Mouse (Mus musculus) neural tube, embryonic 14.5 days (tissue): Measurements from ENCODE around the gene Susd3. TPM values are rescaled to one million over a fixed set of nuclear protein-coding genes. Genes with fewer than 3 reads are reported as not detected.

Experiments
- ATAC-seq: fragments of 200-750 bp; cut with Nextera tagmentation; 2 replicates; pipeline ENCODE4 v1.8.0; 2017; ENCODE audit warnings: low read depth, mild to moderate bottlenecking, moderate TSS enrichment, moderate library complexity
- H3K27ac ChIP-seq: fragments of 300-500 bp; sonication (generic); 2 replicates; pipeline ENCODE4 v1.5.1; 2014; ENCODE audit warnings: low read depth, mild to moderate bottlenecking, control low read depth, low read length, moderate library complexity, mixed read lengths
- H3K27me3 ChIP-seq: fragments of 300-500 bp; sonication (generic); 2 replicates; pipeline ENCODE4 v1.6.1; 2014; ENCODE audit warnings: low read length; ENCODE audit not compliant: control insufficient read depth, insufficient read depth
- H3K36me3 ChIP-seq: fragments of 300-500 bp; sonication (generic); 2 replicates; pipeline ENCODE4 v1.6.1; 2014; ENCODE audit warnings: low read length, mixed read lengths; ENCODE audit not compliant: control insufficient read depth, insufficient read depth
- H3K4me1 ChIP-seq: fragments of 300-500 bp; sonication (generic); 2 replicates; pipeline ENCODE4 v1.6.1; 2014; ENCODE audit warnings: low read length; ENCODE audit not compliant: control insufficient read depth, insufficient read depth
- H3K4me2 ChIP-seq: fragments of 300-500 bp; sonication (generic); 2 replicates; pipeline ENCODE4 v1.6.1; 2014; ENCODE audit warnings: mild to moderate bottlenecking, low read depth, low read length, control low read depth
- H3K4me3 ChIP-seq: fragments of 300-500 bp; sonication (generic); 2 replicates; pipeline ENCODE4 v1.5.1; 2014; ENCODE audit warnings: low read depth, low read length, control low read depth, mixed read lengths
- H3K9ac ChIP-seq: fragments of 300-500 bp; sonication (generic); replicated peaks from 2 replicates; pipeline ENCODE4 v1.6.1; 2014; ENCODE audit warnings: low read depth, mild to moderate bottlenecking, control low read depth, low read length, mixed read lengths
- H3K9me3 ChIP-seq: fragments of 300-500 bp; sonication (generic); 2 replicates; pipeline ENCODE4 v1.6.1; 2016; ENCODE audit warnings: low read length; ENCODE audit not compliant: control insufficient read depth
- WGBS: fragments of 180-500 bp; shearing (Covaris S2); extraction: QIAGEN DNeasy Blood & Tissue Kit; methylation state at CpG from one replicate; pipeline ENCODE4 v1.1.7; 2014; 5-methylcytosine and 5-hydroxymethylcytosine counted together
- polyA plus RNA-seq: library from polyadenylated mRNA; unstranded; fragments of >200 nt; fragmentation: Nextera tagmentation; extraction: Ambion mirVana; gene quantifications from 2 replicates; pipeline ENCODE4 v1.2.1, GENCODE M21; 2014

Susd3 gene
- polyA plus RNA-seq, 1 experiment from 2014 or later, result 0.56 TPM

GRCm38 (mm10) chr13:49238737-49239136 is 9.8 kb downstream of the Susd3 start:
- no peak overlapping the region for H3K9ac ChIP-seq
- H3K4me3 ChIP-seq, result no peak overlapping the region
- WGBS, result 94% methylated on average over 8 of the region's 8 CpGs
- H3K36me3 ChIP-seq, result no peaks in the 10 kb centered on the region
- H3K9me3 ChIP-seq, result no peaks in the 10 kb centered on the region
- H3K4me1 ChIP-seq, result no peaks in the 10 kb centered on the region
- no peak overlapping the region for H3K4me2 ChIP-seq
- no peak overlapping the region for H3K27ac ChIP-seq
- no peaks in the 10 kb centered on the region for H3K27me3 ChIP-seq
- no peak for ATAC-seq

DNA sequence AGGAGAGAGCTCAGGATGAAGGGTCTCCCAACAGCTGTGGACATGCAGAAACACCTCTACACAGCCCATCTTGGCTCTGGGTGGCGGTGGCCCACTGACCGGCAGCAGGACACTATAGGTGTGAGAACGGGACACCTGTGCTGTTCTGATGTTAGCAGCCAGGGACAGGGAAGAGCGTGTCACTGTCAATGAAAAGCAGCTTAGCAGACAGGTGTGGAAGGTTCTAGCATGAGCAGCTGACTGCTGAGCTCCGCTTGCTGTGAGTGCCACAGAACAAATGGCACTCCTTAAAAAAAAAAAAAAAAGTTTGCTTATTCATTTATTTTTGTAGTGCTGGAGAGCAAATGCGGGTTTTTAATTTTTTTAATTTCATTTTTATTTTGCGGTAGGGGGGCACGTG is 10.9 kb downstream of the Susd3 start:
- H3K9me3 ChIP-seq, result no peaks in the 10 kb centered on the region
- no peaks in the 10 kb centered on the region for H3K4me1 ChIP-seq
- no peak overlapping the region for H3K4me3 ChIP-seq
- H3K27me3 ChIP-seq, result no peaks in the 10 kb centered on the region
- H3K9ac ChIP-seq, result no peak overlapping the region
- H3K36me3 ChIP-seq, result no peaks in the 10 kb centered on the region
- 95% methylated on average over 8 of the region's 8 CpGs for WGBS
- H3K4me2 ChIP-seq, result no peak overlapping the region
- no peak for ATAC-seq
- H3K27ac ChIP-seq, result no peak overlapping the region

DNA sequence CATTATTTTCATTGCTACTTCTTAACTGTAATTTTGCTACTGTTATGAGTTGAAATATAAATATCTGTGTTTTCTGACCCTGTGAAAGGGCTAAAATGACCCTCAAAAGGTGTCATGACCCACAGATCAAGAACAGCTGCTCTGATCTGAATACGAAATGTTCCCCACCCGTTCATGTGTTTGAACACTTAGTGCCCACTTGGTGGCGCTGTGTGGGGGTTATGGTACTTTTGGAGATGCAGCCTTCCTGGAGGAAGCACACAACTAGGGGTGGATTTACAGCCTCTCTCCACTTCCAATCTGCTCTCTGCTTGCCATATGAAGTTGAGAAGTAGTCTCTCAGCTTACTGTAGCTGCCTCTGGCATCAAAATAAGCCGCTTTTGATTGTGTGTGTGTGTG is 13.8 kb downstream of the Susd3 start:
- H3K9me3 ChIP-seq, result no peaks in the 10 kb centered on the region
- H3K4me1 ChIP-seq, result no peaks in the 10 kb centered on the region
- no peak overlapping the region for H3K4me3 ChIP-seq
- no peak overlapping the region for H3K27ac ChIP-seq
- no peaks in the 10 kb centered on the region for H3K27me3 ChIP-seq
- H3K36me3 ChIP-seq, result no peaks in the 10 kb centered on the region
- H3K4me2 ChIP-seq, result no peak overlapping the region
- 96% methylated on average over 4 of the region's 4 CpGs for WGBS
- H3K9ac ChIP-seq, result no peak overlapping the region
- ATAC-seq, result no peak

DNA sequence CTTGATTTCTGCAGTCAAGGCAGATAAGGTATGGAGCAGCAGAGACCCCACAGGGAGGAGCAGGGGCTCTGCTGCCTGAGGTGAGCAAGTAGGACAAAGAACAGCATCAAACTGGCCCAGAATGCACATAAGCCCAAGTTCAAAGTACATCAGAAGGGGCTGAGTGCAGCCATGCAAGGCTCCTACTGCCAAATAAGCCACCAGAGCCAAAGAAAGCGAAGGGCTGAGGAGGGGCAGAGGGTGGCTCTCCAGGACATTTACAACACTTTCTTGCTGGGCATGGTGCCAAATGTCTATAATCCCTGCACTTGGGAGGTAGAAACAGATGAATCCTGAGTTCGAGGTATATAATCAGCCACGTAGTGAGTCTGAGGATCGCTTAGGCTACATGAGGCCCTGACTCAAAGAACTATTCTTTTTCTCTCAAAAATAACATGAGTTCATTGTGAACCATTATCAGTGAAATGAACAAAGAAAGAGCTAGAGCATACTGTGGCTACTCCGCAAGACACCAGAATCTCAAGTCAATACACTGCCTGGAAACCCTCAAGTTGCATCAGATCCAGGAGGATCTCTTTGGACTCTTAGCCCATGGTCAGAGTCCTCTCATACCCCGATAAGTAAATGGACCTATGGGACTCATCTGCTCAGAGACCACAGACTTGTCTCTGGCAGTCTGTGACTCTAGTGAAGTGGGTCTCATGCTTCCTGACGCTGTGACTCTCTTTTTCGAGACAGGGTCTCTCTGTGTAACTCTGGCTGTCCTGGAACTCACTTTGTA is 14.5 kb downstream of the Susd3 start:
- no peak overlapping the region for H3K4me3 ChIP-seq
- no peak overlapping the region for H3K27ac ChIP-seq
- WGBS, result 91% methylated on average over 8 of the region's 8 CpGs
- no peak overlapping the region for H3K9ac ChIP-seq
- H3K36me3 ChIP-seq, result no peaks in the 10 kb centered on the region
- ATAC-seq, result no peak
- no peak overlapping the region for H3K4me2 ChIP-seq
- H3K27me3 ChIP-seq, result no peaks in the 10 kb centered on the region
- H3K9me3 ChIP-seq, result no peaks in the 10 kb centered on the region
- H3K4me1 ChIP-seq, result no peaks in the 10 kb centered on the region

- Histone ChIP-seq H3K4me3 (no peak overlapping the region), H3K36me3 (no peaks in the 10 kb centered on the region), H3K9ac (no peak overlapping the region), H3K4me1 (no peaks in the 10 kb centered on the region), H3K9me3 (no peaks in the 10 kb centered on the region), H3K27ac (no peak overlapping the region), H3K4me2 (no peak overlapping the region), H3K27me3 (no peaks in the 10 kb centered on the region)
- WGBS, result 27% methylated on average over 4 of the region's 4 CpGs
- ATAC-seq, result no peak
Measured at GRCm38 (mm10) chr13:49225633-49226032, 22.9 kb downstream of the Susd3 start.

- ATAC-seq, result no peak
- no peak overlapping the region for H3K4me2 ChIP-seq
- H3K27ac ChIP-seq, result no peak overlapping the region
- H3K9me3 ChIP-seq, result no peaks in the 10 kb centered on the region
- H3K4me1 ChIP-seq, result no peaks in the 10 kb centered on the region
- no peaks in the 10 kb centered on the region for H3K27me3 ChIP-seq
- 74% methylated on average over 3 of the region's 3 CpGs for WGBS
- no peaks in the 10 kb centered on the region for H3K36me3 ChIP-seq
- H3K4me3 ChIP-seq, result no peak overlapping the region
- H3K9ac ChIP-seq, result no peak overlapping the region
Measured at GRCm38 (mm10) chr13:49225159-49225558, 23.3 kb downstream of the Susd3 start.

- 29% methylated on average over 6 of the region's 6 CpGs for WGBS
- no peaks in the 10 kb centered on the region for H3K27me3 ChIP-seq
- H3K9me3 ChIP-seq, result no peaks in the 10 kb centered on the region
- no peak overlapping the region for H3K9ac ChIP-seq
- no peak overlapping the region for H3K27ac ChIP-seq
- no peaks in the 10 kb centered on the region for H3K4me1 ChIP-seq
- ATAC-seq, result no peak
- H3K4me2 ChIP-seq, result no peak overlapping the region
- H3K4me3 ChIP-seq, result no peak overlapping the region
- no peaks in the 10 kb centered on the region for H3K36me3 ChIP-seq
Measured at GRCm38 (mm10) chr13:49224729-49225128, 23.8 kb downstream of the Susd3 start.

GRCm38 (mm10) chr13:49224314-49224713 is 24.2 kb downstream of the Susd3 start:
- 22% methylated on average over 10 of the region's 10 CpGs for WGBS

GRCm38 (mm10) chr13:49220912-49221311 is 27.6 kb downstream of the Susd3 start:
- Histone ChIP-seq H3K4me1 (no peaks in the 10 kb centered on the region), H3K9ac (no peak overlapping the region), H3K27me3 (no peaks in the 10 kb centered on the region), H3K4me3 (no peak overlapping the region), H3K27ac (no peak overlapping the region), H3K9me3 (no peaks in the 10 kb centered on the region), H3K36me3 (no peaks in the 10 kb centered on the region), H3K4me2 (no peak overlapping the region)
- WGBS, result 21% methylated on average over 5 of the region's 5 CpGs
- no peak for ATAC-seq

More at GRCm38 (mm10) chr13:49224314-49224713, 24.2 kb downstream of the Susd3 start:
- no peaks in the 10 kb centered on the region for H3K36me3 ChIP-seq
- ATAC-seq, result no peak
- H3K27ac ChIP-seq, result no peak overlapping the region
- H3K27me3 ChIP-seq, result no peaks in the 10 kb centered on the region
- H3K4me2 ChIP-seq, result no peak overlapping the region
- H3K9me3 ChIP-seq, result no peaks in the 10 kb centered on the region
- H3K4me3 ChIP-seq, result no peak overlapping the region
- no peak overlapping the region for H3K9ac ChIP-seq
- no peaks in the 10 kb centered on the region for H3K4me1 ChIP-seq
